Mouse (Mus musculus): ENCODE results near the gene Chst10. TPM values are rescaled to one million over a fixed set of nuclear protein-coding genes. Genes with fewer than 3 reads are reported as not detected.

Chst10 gene
- polyA plus RNA-seq, 1 experiment from 2014 or later = 23.7 TPM

- Histone ChIP-seq H3K9ac (ENCODE audit: low read length) (no peak overlapping the region), H3K4me2 (ENCODE audit: low read depth) (no peak overlapping the region)
- 70% methylated on average over 1 of the region's 1 CpGs for WGBS
Observed at GRCm38 (mm10) chr1:38842861-38843260, 55.1 kb downstream of the Chst10 start.

DNA sequence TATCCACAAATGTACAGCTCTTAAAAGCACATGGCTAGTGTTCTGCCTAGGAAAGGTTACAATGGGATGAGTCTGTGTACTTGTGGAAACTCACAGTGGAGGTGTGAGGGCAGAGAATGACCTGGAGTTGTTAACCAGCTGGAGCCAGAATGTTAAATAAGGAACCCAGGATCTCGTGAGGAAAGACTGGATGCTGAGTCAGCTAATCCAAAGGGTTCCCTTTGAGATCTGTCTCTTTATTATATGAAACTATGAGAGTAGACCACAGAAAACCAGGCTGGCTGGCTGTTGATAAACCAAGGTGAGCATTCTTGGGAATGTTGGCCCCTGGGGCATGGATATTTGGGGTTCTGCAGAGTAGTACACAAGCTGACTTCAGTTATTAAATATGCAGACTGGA, 58.0 kb downstream of the Chst10 start:
- 41% methylated on average over 1 of the region's 1 CpGs for WGBS
- DNase-seq (ENCODE audit: low spot score) (no peak), ATAC-seq (ENCODE audit: insufficient read depth, low FRiP score, low TSS enrichment) (no peak)
- Histone ChIP-seq H3K4me3 (ENCODE audit: low read depth, low read length) (no peak overlapping the region), H3K9ac (ENCODE audit: low read length) (no peak overlapping the region), H3K27ac (ENCODE audit: low read depth, low read length) (no peak overlapping the region), H3K36me3 (ENCODE audit: control insufficient read depth, insufficient read depth, low read length) (no peaks in the 10 kb centered on the region), H3K4me1 (ENCODE audit: control insufficient read depth, insufficient read depth, low read length) (peaks cover 7% of the 10 kb centered on the region; the same call in 1 of the 2 replicates), H3K4me2 (ENCODE audit: low read depth) (no peak overlapping the region), H3K27me3 (ENCODE audit: control insufficient read depth, insufficient read depth, low read length) (no peaks in the 10 kb centered on the region), H3K9me3 (ENCODE audit: control insufficient read depth, low read length) (no peaks in the 10 kb centered on the region)

More at GRCm38 (mm10) chr1:38842861-38843260, 55.1 kb downstream of the Chst10 start:
- Histone ChIP-seq H3K4me3 (ENCODE audit: low read depth, low read length) (no peak overlapping the region), H3K4me1 (ENCODE audit: control insufficient read depth, insufficient read depth, low read length) (no peaks in the 10 kb centered on the region), H3K36me3 (ENCODE audit: control insufficient read depth, insufficient read depth, low read length) (no peaks in the 10 kb centered on the region), H3K27ac (ENCODE audit: low read depth, low read length) (no peak overlapping the region), H3K27me3 (ENCODE audit: control insufficient read depth, insufficient read depth, low read length) (no peaks in the 10 kb centered on the region), H3K9me3 (ENCODE audit: control insufficient read depth, low read length) (no peaks in the 10 kb centered on the region)
- ATAC-seq (ENCODE audit: insufficient read depth, low FRiP score, low TSS enrichment) = no peak
- no peak for DNase-seq (ENCODE audit: low spot score)

GRCm38 (mm10) chr1:38836477-38836872, 61.5 kb downstream of the Chst10 start, which contains the start of gene Lonrf2:
TSS of gene Lonrf2 (minus strand) at chr1:38836711.
- DNase-seq (ENCODE audit: low spot score) = peak; percentile 68
- Histone ChIP-seq H3K4me2 (ENCODE audit: low read depth) (peak within 1 kb of the TSS; percentile 99), H3K27ac (ENCODE audit: low read depth, low read length) (peak within 1 kb of the TSS; percentile 81), H3K4me1 (ENCODE audit: control insufficient read depth, insufficient read depth, low read length) (peaks cover 7% of the 10 kb centered on the region; the same call in 1 of the 2 replicates), H3K4me3 (ENCODE audit: low read depth, low read length) (peak within 1 kb of the TSS; percentile 73), H3K27me3 (ENCODE audit: control insufficient read depth, insufficient read depth, low read length) (no peaks in the 10 kb centered on the region), H3K9ac (ENCODE audit: low read length) (peak within 1 kb of the TSS; percentile 90), H3K9me3 (ENCODE audit: control insufficient read depth, low read length) (no peaks in the 10 kb centered on the region), H3K36me3 (ENCODE audit: control insufficient read depth, insufficient read depth, low read length) (no peaks in the 10 kb centered on the region)
- WGBS = 1% methylated on average over 39 of the region's 47 CpGs
- ATAC-seq (ENCODE audit: insufficient read depth, low FRiP score, low TSS enrichment) = peak; percentile 84

DNA sequence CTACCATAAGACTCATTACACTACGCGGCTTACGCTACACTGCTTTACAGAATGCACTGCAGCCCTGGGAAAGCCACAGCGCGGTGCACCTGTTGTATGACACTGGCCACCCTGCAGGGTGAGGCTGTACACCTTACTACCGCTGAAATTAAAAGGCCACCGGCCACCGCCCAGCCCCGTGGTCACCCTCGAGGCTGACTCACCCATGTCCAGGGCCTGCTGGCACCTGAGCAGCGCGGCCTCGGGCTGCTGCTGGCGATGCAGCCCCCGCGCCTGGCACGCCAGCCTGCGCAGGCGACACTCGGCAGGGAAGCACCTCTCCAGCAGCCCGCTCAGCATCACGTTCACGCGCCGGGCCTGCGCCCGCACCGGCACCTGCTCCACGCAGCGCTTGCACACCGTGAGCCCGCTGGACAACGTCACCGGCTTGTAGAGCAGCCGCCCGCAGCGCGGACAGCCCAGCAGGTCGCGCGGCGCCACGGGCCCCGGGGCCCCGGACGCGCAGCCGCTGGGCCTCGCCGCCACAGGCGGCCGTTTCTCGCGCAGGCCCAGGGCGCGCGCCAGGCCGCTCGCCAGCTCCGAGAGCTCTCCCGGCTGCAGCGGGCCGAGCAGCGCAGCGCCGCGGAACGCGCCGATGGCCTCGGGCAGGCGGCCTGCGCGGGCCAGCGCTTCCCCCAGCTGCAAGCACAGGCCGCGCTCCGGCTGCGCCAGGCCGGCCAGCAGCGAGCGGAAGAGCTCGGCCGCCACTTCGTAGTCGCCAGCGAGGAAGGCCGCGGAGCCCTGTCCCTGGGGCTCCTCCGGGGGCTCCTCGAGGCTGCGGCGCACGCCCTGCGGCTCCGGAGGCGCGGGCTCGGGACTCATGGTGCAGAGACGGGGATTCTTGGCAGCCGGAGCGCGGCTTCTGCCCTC, 62.1 kb downstream of the Chst10 start:
- Histone ChIP-seq H3K4me3 (ENCODE audit: low read depth, low read length) (peak overlapping the region; percentile 73), H3K4me1 (ENCODE audit: control insufficient read depth, insufficient read depth, low read length) (peaks cover 7% of the 10 kb centered on the region; the same call in 1 of the 2 replicates), H3K9me3 (ENCODE audit: control insufficient read depth, low read length) (no peaks in the 10 kb centered on the region), H3K27ac (ENCODE audit: low read depth, low read length) (peak overlapping the region; percentile 81), H3K36me3 (ENCODE audit: control insufficient read depth, insufficient read depth, low read length) (no peaks in the 10 kb centered on the region), H3K4me2 (ENCODE audit: low read depth) (peak overlapping the region; percentile 99), H3K27me3 (ENCODE audit: control insufficient read depth, insufficient read depth, low read length) (no peaks in the 10 kb centered on the region), H3K9ac (ENCODE audit: low read length) (peak overlapping the region; percentile 90)
- DNase-seq (ENCODE audit: low spot score) (peak; percentile 68), ATAC-seq (ENCODE audit: insufficient read depth, low FRiP score, low TSS enrichment) (peak; percentile 74)
- WGBS = 2% methylated on average over 97 of the region's 103 CpGs

GRCm38 (mm10) chr1:38834899-38835298, 63.1 kb downstream of the Chst10 start:
- DNase-seq (ENCODE audit: low spot score) = peak; percentile 47
- no peak overlapping the region for H3K4me3 ChIP-seq (ENCODE audit: low read depth, low read length)
- no peaks in the 10 kb centered on the region for H3K36me3 ChIP-seq (ENCODE audit: control insufficient read depth, insufficient read depth, low read length)
- no peak overlapping the region for H3K27ac ChIP-seq (ENCODE audit: low read depth, low read length)
- H3K9ac ChIP-seq (ENCODE audit: low read length) = no peak overlapping the region
- WGBS = 30% methylated on average over 3 of the region's 3 CpGs
- peak overlapping the region; percentile 99 for H3K4me2 ChIP-seq (ENCODE audit: low read depth)
- peaks cover 7% of the 10 kb centered on the region; the same call in 1 of the 2 replicates for H3K4me1 ChIP-seq (ENCODE audit: control insufficient read depth, insufficient read depth, low read length)
- ATAC-seq (ENCODE audit: insufficient read depth, low FRiP score, low TSS enrichment) = no peak
- no peaks in the 10 kb centered on the region for H3K9me3 ChIP-seq (ENCODE audit: control insufficient read depth, low read length)
- no peaks in the 10 kb centered on the region for H3K27me3 ChIP-seq (ENCODE audit: control insufficient read depth, insufficient read depth, low read length)

DNA sequence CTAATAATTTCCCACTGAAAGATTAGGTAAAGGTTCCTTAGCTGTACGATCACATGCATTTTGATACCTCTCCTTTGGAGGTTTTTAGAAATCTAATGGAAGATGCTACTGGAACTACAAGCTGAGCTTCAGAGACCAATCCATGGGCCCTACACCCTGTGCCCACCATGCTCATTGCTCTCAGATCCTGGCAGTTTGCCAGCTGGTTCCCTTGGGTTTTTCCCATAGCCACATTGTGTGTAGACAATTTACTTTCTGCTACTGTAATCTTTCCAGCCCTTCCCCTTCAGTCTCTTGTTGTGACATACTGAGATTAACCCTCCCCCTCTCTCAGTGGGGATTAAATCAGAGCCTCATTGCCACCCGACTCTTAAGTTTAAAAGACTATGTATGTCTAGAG, 73.0 kb downstream of the Chst10 start:
- H3K4me3 ChIP-seq (ENCODE audit: low read depth, low read length) = no peak overlapping the region
- H3K27ac ChIP-seq (ENCODE audit: low read depth, low read length) = no peak overlapping the region
- no peaks in the 10 kb centered on the region for H3K36me3 ChIP-seq (ENCODE audit: control insufficient read depth, insufficient read depth, low read length)
- ATAC-seq (ENCODE audit: insufficient read depth, low FRiP score, low TSS enrichment) (no peak), DNase-seq (ENCODE audit: low spot score) (no peak)
- H3K9ac ChIP-seq (ENCODE audit: low read length) = no peak overlapping the region
- WGBS = 78% methylated on average over 2 of the region's 2 CpGs
- no peak overlapping the region for H3K4me2 ChIP-seq (ENCODE audit: low read depth)
- H3K9me3 ChIP-seq (ENCODE audit: control insufficient read depth, low read length) = no peaks in the 10 kb centered on the region
- H3K27me3 ChIP-seq (ENCODE audit: control insufficient read depth, insufficient read depth, low read length) = no peaks in the 10 kb centered on the region
- no peaks in the 10 kb centered on the region for H3K4me1 ChIP-seq (ENCODE audit: control insufficient read depth, insufficient read depth, low read length)

GRCm38 (mm10) chr1:38823851-38824250, 74.1 kb downstream of the Chst10 start:
- ATAC-seq (ENCODE audit: insufficient read depth, low FRiP score, low TSS enrichment) = no peak
- Histone ChIP-seq H3K4me1 (ENCODE audit: control insufficient read depth, insufficient read depth, low read length) (no peaks in the 10 kb centered on the region), H3K27ac (ENCODE audit: low read depth, low read length) (no peak overlapping the region), H3K9me3 (ENCODE audit: control insufficient read depth, low read length) (no peaks in the 10 kb centered on the region), H3K27me3 (ENCODE audit: control insufficient read depth, insufficient read depth, low read length) (no peaks in the 10 kb centered on the region), H3K4me3 (ENCODE audit: low read depth, low read length) (no peak overlapping the region), H3K36me3 (ENCODE audit: control insufficient read depth, insufficient read depth, low read length) (no peaks in the 10 kb centered on the region), H3K9ac (ENCODE audit: low read length) (no peak overlapping the region), H3K4me2 (ENCODE audit: low read depth) (no peak overlapping the region)
- no peak for DNase-seq (ENCODE audit: low spot score)
- 65% methylated on average over 2 of the region's 2 CpGs for WGBS

DNA sequence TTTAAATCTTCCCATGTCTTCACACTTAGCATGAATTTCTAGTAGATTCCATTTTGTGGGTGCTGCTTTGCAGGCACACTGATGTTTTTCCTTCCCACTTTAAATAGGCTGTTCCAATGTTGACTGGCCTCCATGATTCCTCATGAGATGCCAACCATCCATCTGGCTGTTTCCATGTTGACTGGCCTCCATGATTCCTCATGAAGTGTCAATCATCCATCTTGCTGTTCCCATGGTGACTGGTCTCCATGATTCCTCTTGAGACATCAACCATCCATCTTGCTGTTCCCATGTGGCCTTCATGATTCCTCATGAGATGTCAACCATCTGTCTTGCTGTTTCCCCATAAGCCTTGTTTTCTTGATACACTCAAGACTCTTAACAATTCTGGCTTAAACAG, 78.3 kb downstream of the Chst10 start:
- Histone ChIP-seq H3K4me1 (ENCODE audit: control insufficient read depth, insufficient read depth, low read length) (no peaks in the 10 kb centered on the region), H3K9me3 (ENCODE audit: control insufficient read depth, low read length) (no peaks in the 10 kb centered on the region), H3K4me2 (ENCODE audit: low read depth) (no peak overlapping the region), H3K36me3 (ENCODE audit: control insufficient read depth, insufficient read depth, low read length) (no peaks in the 10 kb centered on the region), H3K27me3 (ENCODE audit: control insufficient read depth, insufficient read depth, low read length) (no peaks in the 10 kb centered on the region), H3K9ac (ENCODE audit: low read length) (no peak overlapping the region), H3K27ac (ENCODE audit: low read depth, low read length) (no peak overlapping the region), H3K4me3 (ENCODE audit: low read depth, low read length) (no peak overlapping the region)
- DNase-seq (ENCODE audit: low spot score) (no peak), ATAC-seq (ENCODE audit: insufficient read depth, low FRiP score, low TSS enrichment) (no peak)

DNA sequence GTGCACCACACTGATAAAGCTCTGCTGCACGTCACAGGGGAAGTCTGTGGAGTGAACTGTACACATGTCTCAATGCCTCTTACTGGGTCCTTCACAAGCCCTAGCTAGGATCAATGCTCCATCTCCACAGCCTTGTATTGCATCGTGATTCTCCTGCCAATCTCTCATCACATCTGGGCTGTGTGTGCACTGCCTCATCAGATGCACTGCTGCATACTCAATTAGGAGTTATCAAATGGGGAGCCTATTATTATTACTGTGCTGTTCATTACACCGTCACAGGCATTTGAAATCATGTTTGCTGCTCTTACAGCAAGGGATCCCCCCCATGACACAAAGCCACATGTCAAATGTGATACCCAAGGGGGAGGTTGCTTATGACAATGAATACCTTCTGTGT, 80.3 kb downstream of the Chst10 start:
- no peak overlapping the region for H3K9ac ChIP-seq (ENCODE audit: low read length)
- no peaks in the 10 kb centered on the region for H3K36me3 ChIP-seq (ENCODE audit: control insufficient read depth, insufficient read depth, low read length)
- DNase-seq (ENCODE audit: low spot score) (no peak), ATAC-seq (ENCODE audit: insufficient read depth, low FRiP score, low TSS enrichment) (no peak)
- H3K4me3 ChIP-seq (ENCODE audit: low read depth, low read length) = no peak overlapping the region
- WGBS = 77% methylated on average over 3 of the region's 3 CpGs
- no peak overlapping the region for H3K4me2 ChIP-seq (ENCODE audit: low read depth)
- H3K4me1 ChIP-seq (ENCODE audit: control insufficient read depth, insufficient read depth, low read length) = no peaks in the 10 kb centered on the region
- H3K27ac ChIP-seq (ENCODE audit: low read depth, low read length) = no peak overlapping the region
- no peaks in the 10 kb centered on the region for H3K9me3 ChIP-seq (ENCODE audit: control insufficient read depth, low read length)
- no peaks in the 10 kb centered on the region for H3K27me3 ChIP-seq (ENCODE audit: control insufficient read depth, insufficient read depth, low read length)

Data from neural tube, embryonic 11.5 days (tissue).